Mouse (Mus musculus): ENCODE results near the gene D17Wsu92e.

The D17Wsu92e gene

GRCm38 (mm10) chr17:27821407-27822338 is 1.2 kb upstream of the D17Wsu92e start:
- DNase-seq (ENCODE audit: low spot score): no peak

- no peak for DNase-seq (ENCODE audit: low spot score)
These were observed 379 bp downstream of the D17Wsu92e start for GRCm38 (mm10) chr17:27819971-27820567.

- peak; percentile 21 for DNase-seq (ENCODE audit: low spot score)
These were observed 902 bp downstream of the D17Wsu92e start for GRCm38 (mm10) chr17:27819521-27819970.

GRCm38 (mm10) chr17:27819011-27819410 is 1.4 kb downstream of the D17Wsu92e start:
- DNase-seq (ENCODE audit: low spot score): no peak

- DNase-seq (ENCODE audit: low spot score): no peak
These were observed 5.8 kb downstream of the D17Wsu92e start for GRCm38 (mm10) chr17:27814606-27815005.

GRCm38 (mm10) chr17:27811980-27812379 is 8.5 kb downstream of the D17Wsu92e start:
- no peak for DNase-seq (ENCODE audit: low spot score)

GRCm38 (mm10) chr17:27810569-27811331 is 9.7 kb downstream of the D17Wsu92e start:
- DNase-seq (ENCODE audit: low spot score): no peak

GRCm38 (mm10) chr17:27807542-27808078 is 12.8 kb downstream of the D17Wsu92e start:
- DNase-seq (ENCODE audit: low spot score): no peak

GRCm38 (mm10) chr17:27804803-27805770 is 15.4 kb downstream of the D17Wsu92e start:
- no peak for DNase-seq (ENCODE audit: low spot score)

GRCm38 (mm10) chr17:27804156-27804690 is 16.2 kb downstream of the D17Wsu92e start:
- DNase-seq (ENCODE audit: low spot score): no peak

GRCm38 (mm10) chr17:27803752-27804151 is 16.7 kb downstream of the D17Wsu92e start:
- no peak for DNase-seq (ENCODE audit: low spot score)

GRCm38 (mm10) chr17:27800710-27801648 is 19.5 kb downstream of the D17Wsu92e start:
- DNase-seq (ENCODE audit: low spot score): no peak

- no peak for DNase-seq (ENCODE audit: low spot score)
These were observed 20.5 kb downstream of the D17Wsu92e start for GRCm38 (mm10) chr17:27799771-27800584.

- peak; percentile 50 for DNase-seq (ENCODE audit: low spot score)
These were observed 23.0 kb downstream of the D17Wsu92e start for GRCm38 (mm10) chr17:27797341-27797872.

GRCm38 (mm10) chr17:27796780-27797179 is 23.7 kb downstream of the D17Wsu92e start:
- DNase-seq (ENCODE audit: low spot score): peak; percentile 48

GRCm38 (mm10) chr17:27793144-27793543 is 27.3 kb downstream of the D17Wsu92e start:
- no peak for DNase-seq (ENCODE audit: low spot score)

- no peak for DNase-seq (ENCODE audit: low spot score)
These were observed 27.9 kb downstream of the D17Wsu92e start for GRCm38 (mm10) chr17:27792516-27792915.

- DNase-seq (ENCODE audit: low spot score): no peak
These were observed 28.9 kb downstream of the D17Wsu92e start for GRCm38 (mm10) chr17:27791556-27791955.
